In the genomic region with DNA sequence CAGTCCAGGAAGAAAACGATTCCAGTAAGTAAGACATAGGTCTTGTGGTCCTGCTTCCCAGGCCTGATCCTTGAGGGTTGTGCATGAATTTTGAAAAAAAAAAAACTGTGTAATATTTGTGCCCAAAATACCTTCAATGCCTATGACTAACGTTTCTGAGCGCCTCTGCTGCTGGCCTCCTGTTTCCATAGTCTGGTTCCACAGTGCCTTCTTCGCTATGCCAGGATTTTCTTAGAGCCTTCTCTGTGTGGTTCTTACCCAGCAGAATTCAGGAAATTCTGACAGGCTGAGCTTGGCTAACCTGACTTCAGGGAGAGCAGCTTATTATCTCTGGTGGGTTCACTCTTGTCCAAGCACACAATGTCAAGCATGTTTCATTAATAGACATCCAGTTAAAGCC, we compare ENCODE assay signal across 2 mouse cellular contexts.
DNase-seq lines count a peak whose midpoint lies in the region; ATAC-seq lines count a peak whose summit lies in the region.

No protein-coding gene starts in this region.

- peak; percentile 90 for ATAC-seq in frontal cortex, adult (ENCODE audit: low TSS enrichment)

- DNase-seq in brain, adult 2 months (ENCODE audit: low read depth, low spot score) = peak; percentile 41
